Mouse (Mus musculus) right cerebral cortex, postnatal 36 days (tissue): Measurements from ENCODE around the gene Cacna1c.

Experiments used
- DNase-seq, 2 experiments: peaks; one replicate each; pipeline ENCODE4 v3.0.0; 2022; ENCODE audit warnings: low spot score in 2 of 2, mixed read lengths in 1 of 2

Gene Cacna1c

GRCm38 (mm10) chr6:119008638-119009166, 187.5 kb downstream of the Cacna1c start:
- DNase-seq: no peak

- no peak for DNase-seq
These were observed 191.6 kb downstream of the Cacna1c start for GRCm38 (mm10) chr6:119004596-119004995.

DNA sequence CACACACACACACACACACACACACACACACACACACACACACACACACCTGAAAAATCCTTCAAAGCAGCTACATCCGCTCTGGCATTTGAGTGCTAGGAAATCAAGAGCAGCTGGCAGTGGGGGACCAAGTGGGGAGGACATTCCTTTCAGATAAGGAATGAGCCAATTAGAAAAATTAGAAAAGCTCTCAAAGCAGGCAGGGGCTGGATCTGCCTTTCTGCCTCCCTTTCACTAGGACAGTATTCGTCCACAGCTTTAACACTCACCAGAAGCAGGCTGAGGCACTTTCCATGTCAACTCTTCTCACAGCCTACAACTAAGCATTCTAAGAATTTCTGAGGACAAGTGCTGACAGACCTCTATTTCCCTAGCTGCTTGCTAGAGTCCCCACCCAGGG, 194.8 kb downstream of the Cacna1c start:
- no peak for DNase-seq

GRCm38 (mm10) chr6:119000255-119000654, 196.0 kb downstream of the Cacna1c start:
- DNase-seq: no peak

DNA sequence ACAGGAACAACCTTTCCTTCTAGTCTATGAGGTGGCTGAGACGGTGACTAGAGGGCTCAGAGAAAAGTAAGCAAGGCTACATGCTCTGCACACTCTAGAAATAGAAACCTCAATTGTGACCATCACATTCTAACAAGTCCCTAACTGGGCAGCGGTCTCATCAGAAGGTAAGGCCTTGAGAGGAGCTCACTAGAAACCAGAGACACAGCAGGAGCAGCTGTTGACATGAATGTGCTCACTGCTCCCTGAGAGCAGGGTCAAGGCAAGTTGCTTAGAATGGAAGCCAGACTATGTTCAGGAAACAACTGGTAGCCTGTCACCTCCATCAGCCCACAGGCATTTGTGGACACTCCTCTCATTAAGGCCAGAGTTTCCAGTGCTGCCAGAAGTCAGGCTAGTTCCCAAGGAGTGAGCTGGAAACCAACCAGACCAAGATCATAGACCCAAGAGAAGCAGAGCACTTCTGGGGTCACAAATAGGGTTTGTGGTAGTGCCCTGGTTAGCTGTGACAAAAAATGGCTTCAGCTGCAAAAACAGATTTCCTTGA, 196.8 kb downstream of the Cacna1c start:
- no peak for DNase-seq

DNA sequence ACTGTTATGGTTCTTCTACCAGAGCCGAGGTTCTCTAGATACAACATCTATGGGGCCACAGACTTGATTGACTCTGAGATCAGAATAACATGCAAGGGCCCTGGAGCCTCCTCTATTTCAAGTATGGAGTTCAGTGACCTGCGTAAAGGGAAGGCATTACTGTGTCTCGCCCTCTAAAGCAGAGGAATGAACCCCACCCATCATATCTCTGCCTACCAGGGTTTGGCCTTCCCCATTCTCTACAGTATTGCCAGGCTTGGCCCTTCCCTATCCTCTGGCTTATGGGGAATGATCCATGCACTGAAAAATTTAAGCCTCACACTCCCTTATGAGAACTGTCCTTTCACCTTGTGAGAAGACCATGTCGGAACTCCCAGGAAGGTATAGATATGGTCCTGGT, 198.8 kb downstream of the Cacna1c start:
- DNase-seq: no peak

DNA sequence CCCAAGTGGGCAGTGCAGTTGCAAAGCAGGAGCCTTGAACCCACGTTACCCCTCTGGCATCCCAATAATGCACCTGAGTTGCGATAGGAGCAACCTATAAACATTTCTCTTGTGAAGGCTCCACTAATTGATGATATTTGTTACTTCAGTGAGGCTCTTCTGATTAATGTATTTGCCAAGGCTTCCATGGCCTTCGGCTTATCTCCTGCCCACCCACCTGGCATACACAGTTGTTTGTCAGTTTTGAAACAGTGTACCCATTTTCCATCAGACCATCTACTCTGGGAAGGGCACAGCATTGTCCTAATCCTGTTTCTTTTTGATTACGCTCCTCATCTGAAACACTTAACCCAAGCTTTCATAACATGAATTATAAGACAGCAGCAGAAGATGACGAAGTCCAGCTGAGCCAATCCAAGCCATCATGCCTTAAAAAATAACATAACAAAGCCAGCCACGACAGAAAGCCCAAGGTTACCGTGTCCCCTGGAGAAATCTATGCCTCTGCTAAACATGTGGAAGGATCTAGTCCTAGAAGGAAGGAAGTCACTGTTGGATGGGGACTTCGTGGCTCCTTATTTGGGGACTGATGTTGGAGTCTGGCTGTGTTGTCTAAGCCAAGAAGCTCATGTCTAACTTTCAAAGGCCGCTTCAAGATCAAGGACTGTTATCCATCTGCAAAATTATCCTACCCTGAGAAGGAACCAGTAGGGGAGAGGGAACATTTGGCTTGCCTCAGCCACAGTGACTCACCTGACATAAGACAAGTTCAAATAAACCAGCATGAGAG, 201.8 kb downstream of the Cacna1c start:
- no peak for DNase-seq

- no peak for DNase-seq
These were observed 203.8 kb downstream of the Cacna1c start for GRCm38 (mm10) chr6:118992391-118992790.

DNA sequence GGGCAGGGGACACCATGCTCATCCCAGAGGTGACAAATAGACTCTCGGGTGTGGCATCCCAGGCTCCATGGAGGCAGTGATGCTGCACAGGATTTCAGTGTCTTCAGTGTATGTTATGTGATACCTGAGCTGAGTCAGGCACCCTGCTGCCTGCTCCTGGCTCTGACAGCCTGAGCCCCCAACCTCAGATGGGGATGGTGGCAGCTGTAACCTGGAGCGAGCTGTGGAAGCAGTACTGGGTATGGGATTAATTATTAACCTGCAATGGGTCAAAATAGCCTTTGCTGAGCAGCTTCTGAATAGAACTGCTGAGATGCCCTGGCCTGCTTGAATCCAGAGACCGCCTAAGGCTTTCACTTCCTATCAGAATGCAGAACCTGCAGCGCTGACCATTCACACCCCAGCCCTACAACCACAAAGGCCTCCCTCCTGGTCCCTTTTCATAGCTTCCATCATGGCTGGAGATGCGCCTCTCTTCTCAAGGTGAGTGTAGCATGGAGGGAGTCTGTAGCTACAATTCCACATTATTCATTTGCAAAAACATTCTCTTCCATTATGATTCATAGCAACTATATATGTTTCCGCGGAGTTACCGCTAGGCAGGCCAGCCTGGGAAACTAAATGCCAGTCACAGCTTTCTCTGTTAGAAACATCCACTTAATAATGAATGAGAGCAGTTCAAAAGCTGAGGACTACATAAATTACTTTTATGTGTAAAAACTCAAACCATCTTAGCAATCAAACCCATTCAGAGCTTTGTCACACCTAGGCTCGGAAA, 206.0 kb downstream of the Cacna1c start:
- no peak for DNase-seq

GRCm38 (mm10) chr6:118984181-118984901, 211.9 kb downstream of the Cacna1c start:
- DNase-seq: no peak

DNA sequence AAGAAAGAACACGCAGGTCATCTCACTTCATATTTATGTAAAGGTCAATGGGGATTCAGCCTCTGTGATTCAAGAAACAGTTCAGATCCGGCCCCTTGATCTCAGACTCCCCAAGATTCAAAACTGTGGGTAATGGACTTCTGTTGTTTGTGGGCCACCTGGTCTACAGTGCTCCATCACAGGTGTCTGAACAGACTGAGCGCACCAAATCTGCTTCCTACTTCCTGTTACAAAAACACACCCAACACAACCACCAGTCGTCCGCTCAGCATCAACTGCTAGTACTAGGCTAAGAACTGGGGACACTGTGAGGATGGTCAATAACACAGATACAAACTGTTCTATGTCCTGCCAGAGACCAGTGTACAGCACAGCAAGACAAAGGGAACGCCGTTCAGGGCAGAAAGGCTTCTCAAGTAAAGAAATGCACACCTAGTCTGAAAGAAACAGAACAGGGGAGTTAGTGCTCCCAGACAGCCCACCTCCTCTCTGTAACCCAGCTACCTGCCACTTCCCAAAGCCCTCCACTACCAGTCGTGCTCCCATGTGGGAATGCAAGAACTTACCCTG, 212.7 kb downstream of the Cacna1c start:
- DNase-seq: no peak

DNA sequence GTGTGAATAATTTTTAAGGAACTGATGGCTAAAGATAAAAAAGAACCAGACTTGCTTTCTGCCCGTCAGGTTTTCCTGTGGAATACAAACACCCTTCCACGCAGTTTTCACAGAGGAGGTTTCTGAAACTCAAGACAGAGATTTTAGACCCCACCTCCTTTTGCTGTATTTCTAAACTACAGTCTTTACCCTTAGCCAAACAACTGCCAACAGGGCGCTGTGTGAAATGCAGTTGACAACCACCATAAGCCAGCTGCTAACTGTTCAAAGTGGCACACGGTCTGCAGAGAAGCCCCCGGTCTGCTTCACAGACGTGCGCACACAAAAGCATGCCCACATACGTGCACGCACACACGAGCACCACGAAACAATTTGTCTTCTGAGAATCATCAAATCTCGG, 216.0 kb downstream of the Cacna1c start:
- DNase-seq: no peak

GRCm38 (mm10) chr6:118977443-118978271, 218.6 kb downstream of the Cacna1c start:
- peak; percentile 46 to 76 for DNase-seq

GRCm38 (mm10) chr6:118976617-118977016, 219.6 kb downstream of the Cacna1c start:
- DNase-seq: peak; percentile 59 to 63

DNA sequence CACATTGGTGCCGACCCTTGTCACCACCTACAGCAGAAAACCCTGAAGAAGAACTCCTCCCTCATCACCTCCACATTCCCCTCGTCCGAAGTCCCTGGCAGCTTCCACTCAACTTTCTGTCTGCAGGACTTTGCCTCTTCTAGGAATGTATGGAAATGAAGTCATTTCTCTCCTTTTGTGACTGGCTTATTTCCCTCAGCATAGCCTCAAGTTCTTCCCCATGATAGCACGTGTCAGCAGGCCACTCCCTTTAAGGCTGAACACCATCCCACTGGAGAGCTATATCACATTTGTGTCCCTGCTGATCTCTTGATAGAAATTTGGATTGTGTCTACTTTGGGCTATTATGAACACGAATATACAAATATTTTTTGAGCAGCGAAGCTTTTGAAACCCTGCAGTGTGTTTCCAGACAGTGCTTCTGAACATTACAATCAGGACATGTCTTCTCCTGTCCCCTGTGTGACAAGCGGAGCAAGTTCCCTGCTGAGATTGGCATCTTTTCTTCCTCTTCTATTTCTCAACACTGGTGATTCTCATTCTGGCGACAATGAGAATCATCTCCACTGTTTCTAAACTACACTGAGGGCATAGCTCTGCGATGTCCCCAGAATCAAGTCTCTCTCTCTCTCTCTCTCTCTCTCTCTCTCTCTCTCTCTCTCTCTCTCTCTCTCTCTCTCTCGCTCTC, 224.2 kb downstream of the Cacna1c start:
- no peak for DNase-seq

DNA sequence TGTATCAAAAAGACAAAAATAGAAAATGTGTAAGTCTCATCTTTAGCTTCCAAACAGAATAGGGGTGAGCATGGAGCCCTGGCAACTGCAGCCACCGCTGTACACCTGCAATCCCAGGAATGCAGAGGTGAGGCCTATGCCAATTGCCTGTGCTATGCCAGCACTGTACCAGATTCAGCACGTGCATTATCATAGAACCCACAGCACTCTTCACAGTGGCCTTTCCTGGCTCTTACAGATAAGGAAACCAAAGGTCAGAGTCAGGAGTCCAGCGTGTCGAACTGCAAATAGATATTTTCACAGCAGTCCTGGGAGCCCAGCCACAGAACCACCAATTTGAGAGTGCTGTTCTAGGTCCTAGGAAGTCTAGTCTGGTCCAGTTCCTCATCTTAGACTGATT, 227.4 kb downstream of the Cacna1c start:
- DNase-seq: no peak

DNA sequence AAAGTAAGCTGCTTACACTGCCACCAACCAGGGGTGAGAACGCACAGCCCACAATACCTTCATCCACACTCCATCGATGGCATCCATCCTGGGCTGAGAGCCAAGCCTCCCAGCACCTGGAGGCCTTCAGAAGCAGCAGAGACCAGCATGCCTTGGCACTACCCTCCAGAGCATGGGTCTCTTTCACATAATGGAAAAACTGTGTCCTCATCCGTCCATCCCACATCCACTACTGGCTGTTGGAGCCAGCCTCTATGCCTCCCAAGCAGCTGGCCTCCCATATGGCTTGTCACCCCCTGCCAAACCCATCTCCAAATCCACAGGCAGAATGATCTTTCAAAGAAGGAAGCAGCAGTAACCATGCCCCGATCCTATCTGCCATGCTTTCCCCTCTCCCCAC, 229.3 kb downstream of the Cacna1c start:
- peak in 1 of 2 experiments; percentile 30 for DNase-seq

DNA sequence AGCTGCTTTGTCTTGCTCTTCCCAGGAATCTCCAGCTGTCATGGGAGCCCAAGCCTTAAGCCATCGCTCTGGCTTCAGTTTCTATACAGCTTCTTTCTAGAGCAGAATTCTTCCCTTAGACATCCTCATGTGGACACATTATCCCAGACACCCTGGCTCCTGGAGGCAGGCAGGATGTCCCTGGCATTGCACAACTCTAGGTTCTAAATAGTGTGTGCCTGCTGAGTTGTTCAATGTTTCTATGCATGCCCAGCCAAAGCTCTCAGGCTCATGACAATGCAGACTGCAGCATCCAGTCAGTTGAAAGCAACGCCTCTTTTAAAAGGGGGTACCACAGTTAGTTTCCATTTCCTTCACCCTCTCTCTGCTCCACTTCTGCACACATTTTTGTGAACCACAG, 230.6 kb downstream of the Cacna1c start:
- DNase-seq: no peak

GRCm38 (mm10) chr6:118963806-118964205, 232.4 kb downstream of the Cacna1c start:
- no peak for DNase-seq

DNA sequence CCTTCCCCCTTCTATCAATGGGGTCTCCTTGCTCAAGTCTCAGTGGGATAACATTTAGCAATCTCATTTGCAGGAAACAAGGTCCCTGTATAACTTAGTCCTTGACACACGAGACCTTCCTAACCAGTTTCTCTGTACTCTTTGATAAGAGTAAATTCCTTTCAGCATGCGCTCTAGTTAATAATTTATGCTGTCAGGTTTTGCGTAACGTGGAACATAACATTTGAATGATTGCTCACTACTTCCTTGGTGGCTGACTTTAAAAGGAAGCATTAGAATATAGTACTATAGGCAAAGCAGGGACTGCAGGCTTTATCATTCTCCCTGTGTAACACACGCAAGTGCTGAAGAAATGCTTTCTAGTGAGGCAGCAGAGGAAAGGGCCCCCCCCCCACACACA, 232.9 kb downstream of the Cacna1c start:
- no peak for DNase-seq
